Mouse (Mus musculus): ENCODE data around the gene Dnaja2. TPM values are rescaled to one million over a fixed set of nuclear protein-coding genes. Genes with fewer than 3 reads are reported as not detected.

Dnaja2 gene
- 100 to 1,000 TPM; 184 to 213 TPM for total RNA-seq (2021)

DNA sequence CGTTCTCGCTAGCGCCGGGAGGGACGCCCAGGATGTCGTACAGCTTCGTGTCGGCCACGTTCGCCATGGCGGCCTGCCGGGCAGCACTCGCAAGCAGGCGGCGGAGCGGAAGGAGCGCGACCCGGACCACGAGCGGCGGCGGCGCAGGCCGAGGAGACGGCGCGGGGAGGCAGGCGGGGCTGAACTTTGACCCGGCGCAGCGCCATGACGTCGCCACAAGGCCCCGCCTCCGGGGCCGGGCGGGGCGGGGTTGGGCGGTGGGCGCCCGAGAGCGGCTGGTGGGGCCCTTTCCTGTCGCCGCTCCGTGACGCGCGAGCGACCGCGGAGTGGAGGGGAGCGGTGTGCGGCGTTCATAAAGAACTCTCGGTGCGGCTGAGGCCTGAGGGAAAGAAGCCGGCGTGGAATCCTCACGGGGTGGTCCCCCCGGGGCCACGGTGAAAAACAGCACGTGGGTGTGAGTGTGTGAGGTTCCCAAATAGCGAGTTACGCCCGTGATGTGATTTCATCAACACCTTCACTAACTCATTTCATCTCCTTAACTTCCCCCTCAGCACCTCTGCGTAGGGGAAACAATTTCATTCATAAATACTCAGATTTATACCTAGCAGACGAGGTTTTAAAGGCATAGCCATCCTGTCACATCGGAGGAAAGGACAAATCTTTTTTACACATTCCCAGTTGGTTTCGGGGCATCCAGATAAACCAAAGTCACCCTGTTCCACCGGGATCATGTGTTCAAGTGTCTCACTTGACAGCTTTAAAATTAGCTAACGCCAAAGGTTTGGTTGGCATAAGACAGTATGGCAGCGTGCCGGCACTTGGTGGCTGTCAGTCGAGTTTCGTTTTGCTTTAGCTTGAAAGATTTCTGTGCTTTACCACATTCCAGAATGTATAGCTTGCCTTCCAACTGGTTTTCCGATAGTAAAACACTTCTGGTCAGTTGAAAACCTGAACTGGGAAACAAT is at the start of gene Dnaja2:
TSS of gene Dnaja2 (minus strand) at position 164 of the 965 bp plus-strand sequence.
- DNase-seq, result peak; percentile 90 to 92

- DNase-seq, result no peak
Observed at GRCm38 (mm10) chr8:85604201-85604600, 49.1 kb upstream of the Dnaja2 start.

GRCm38 (mm10) chr8:85603203-85603895 is 48.2 kb upstream of the Dnaja2 start:
- DNase-seq, result peak; percentile 56 to 60

GRCm38 (mm10) chr8:85602737-85603136 is 47.6 kb upstream of the Dnaja2 start:
- no peak for DNase-seq

GRCm38 (mm10) chr8:85601741-85602140 is 46.6 kb upstream of the Dnaja2 start:
- DNase-seq, result no peak

- DNase-seq, result no peak
Observed at GRCm38 (mm10) chr8:85597413-85598191, 42.5 kb upstream of the Dnaja2 start.

- no peak for DNase-seq
Observed at GRCm38 (mm10) chr8:85595391-85595790, 40.2 kb upstream of the Dnaja2 start.

- DNase-seq, result no peak
Observed at GRCm38 (mm10) chr8:85594983-85595382, 39.8 kb upstream of the Dnaja2 start.

DNA sequence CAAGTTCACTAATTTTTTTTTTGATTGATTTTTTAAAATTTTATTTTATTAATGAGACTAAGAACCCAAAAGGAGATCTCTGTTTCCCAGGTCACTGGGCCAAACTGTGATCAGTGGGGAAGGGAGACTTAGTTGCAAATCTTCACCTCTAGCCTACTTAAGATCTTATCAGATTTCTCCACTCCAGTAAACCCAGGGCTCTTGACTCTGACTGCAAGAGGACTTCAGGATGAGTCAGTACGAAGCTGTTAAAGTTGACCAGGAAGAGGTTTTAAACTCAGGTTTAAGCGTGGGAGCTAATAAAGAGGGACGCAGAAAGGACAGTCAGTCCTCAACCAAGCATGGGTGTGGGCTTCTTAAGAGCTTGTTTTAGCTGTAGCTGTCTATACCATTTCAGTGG is 38.2 kb upstream of the Dnaja2 start:
- no peak for DNase-seq

DNA sequence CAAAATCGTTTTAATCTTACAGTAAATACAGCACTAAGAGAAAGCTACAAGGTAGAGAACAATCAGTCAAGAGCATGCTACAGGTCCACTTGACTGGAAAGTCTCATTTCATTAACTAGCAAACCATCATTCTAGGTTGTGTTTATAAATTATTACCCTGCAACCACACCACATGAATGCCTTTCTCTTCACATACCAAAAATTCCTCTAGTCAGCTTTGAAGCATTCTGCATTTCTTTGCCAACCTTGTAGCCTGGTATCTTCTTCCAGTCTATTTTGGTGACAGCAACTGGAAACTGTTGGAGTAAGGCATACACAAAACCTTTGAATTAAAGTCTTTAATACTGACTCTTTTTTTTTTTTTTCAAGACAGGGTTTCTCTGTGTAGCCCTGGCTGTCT is 36.4 kb upstream of the Dnaja2 start:
- DNase-seq, result no peak

DNA sequence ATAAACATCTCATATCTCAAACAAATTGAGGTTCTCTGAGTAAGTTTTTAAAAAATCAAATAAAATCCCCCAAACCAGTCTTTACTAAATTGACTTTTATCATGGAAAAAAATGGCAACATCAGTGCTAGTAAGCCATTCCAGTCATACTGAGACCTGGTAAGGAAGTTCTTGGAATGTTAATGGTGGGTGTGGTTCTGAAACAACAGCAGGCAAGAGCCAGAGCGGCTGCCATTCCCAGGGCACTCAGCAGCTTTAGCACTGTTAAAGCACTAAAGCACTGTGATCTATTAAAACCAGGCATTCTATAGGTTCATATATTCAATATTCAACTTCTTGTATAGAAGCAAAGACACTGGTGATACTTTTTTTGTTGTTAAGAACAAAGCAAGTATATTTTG is 35.1 kb upstream of the Dnaja2 start:
- no peak for DNase-seq

GRCm38 (mm10) chr8:85588596-85588995 is 33.5 kb upstream of the Dnaja2 start:
- DNase-seq, result no peak

DNA sequence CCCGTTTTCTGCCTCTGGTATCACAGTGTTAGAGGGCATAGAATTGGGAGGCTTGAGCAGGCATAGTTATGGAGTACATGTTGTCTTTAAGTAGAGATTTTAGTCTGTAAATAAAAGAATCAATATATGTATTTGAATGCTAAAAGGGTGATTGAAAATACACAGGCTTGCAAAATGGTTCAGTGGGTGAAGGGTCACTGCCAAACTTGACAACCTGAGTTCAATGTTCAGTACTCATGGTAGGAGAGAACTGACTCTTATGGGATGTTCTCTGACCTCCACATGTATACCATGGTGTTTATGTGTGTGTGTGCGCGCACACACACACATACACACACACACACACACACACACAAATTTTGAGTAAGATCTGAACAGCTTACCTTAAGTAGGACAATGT is 22.5 kb upstream of the Dnaja2 start:
- DNase-seq, result no peak

GRCm38 (mm10) chr8:85573972-85574496 is 18.9 kb upstream of the Dnaja2 start:
- DNase-seq, result no peak

- no peak for DNase-seq
Observed at GRCm38 (mm10) chr8:85570466-85570865, 15.3 kb upstream of the Dnaja2 start.

DNA sequence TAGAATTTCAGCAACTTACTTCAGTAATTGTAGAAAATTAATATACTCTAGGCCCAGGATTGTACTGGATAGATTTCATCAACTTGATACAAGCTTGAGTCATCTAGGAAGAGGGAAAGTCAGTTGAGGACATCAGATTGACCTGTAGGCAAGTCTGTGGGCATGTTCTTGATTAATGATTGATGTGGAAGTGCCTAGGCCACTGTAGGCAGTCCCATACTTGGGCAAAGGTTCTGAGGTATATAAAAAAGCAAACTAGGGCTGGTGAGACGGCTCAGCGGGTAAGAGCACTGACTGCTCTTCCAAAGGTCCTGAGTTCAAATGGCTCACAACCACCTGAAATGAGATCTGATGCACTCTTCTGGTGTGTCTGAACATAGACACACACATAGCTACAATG is 12.7 kb upstream of the Dnaja2 start:
- DNase-seq, result no peak

GRCm38 (mm10) chr8:85565186-85565585 is 10.0 kb upstream of the Dnaja2 start:
- no peak for DNase-seq

- no peak for DNase-seq
Observed at GRCm38 (mm10) chr8:85563336-85563735, 8.2 kb upstream of the Dnaja2 start.

- DNase-seq, result no peak
Observed at GRCm38 (mm10) chr8:85559966-85560365, 4.8 kb upstream of the Dnaja2 start.

DNA sequence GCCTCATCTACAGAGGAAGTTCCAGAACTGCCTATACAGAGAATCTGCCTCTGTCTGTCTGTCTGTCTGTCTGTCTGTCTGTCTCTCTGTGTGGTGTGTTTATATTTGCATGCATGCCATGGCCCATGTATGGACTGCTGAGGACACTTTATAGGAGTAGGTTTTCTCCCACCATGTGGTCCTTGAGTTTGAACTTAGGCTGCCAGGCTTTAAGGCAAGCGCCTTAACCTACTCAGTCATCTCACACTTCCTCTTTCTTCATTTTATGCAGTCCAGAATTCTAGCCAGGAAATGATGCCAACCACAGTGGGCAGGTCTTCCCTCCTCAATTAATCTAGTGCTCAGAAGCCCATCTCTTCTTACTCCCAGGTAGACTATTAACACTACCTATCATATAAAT is 4.1 kb upstream of the Dnaja2 start:
- no peak for DNase-seq

- DNase-seq, result no peak
Observed at GRCm38 (mm10) chr8:85557601-85557986, 2.5 kb upstream of the Dnaja2 start.

GRCm38 (mm10) chr8:85556986-85557600 is 1.9 kb upstream of the Dnaja2 start:
- no peak for DNase-seq
